Mouse (Mus musculus): ENCODE data around the gene Arl3. TPM values are rescaled to one million over a fixed set of nuclear protein-coding genes. Genes with fewer than 3 reads are reported as not detected.
A peak's percentile ranks its signal among the peaks of the same experiment; 100 is the strongest.

Arl3 gene
- total and polyA plus RNA-seq, 2 experiments from 2014 or later: 66.2 to 220 TPM

DNA sequence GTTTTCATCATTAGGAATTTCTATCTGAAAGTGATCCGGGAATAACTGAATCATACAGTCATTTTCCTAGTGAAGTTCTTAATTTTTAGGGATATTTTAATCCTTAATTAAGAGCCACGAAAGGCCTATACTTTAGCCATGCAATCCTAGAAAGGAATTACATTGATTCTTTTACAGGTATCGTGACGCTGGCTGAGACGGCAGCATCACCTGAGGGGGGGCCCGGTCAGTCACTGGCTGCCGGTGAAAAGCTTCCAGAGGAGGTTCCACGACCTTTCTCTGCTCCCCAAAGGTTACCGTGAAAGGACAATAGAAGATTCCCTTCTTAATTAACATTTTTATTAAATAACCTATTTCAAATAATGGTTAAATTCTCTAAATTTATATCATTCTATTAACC, 35.6 kb downstream of the Arl3 start:
- Histone ChIP-seq H3K27ac (no peak overlapping the region), H3K27me3 (ENCODE audit: insufficient read depth, low read length) (no peaks in the 10 kb centered on the region), H3K9me3 (ENCODE audit: low read length) (no peaks in the 10 kb centered on the region), H3K4me1 (ENCODE audit: insufficient read depth, low read length) (peaks cover 9% of the 10 kb centered on the region; the same call in 1 of the 2 replicates), H3K9ac (replicated peaks; ENCODE audit: low read length) (no peak overlapping the region), H3K36me3 (ENCODE audit: insufficient read depth, low read length) (0 out of 2 replicates have a peak, but pooled peaks cover 6% of the 10 kb centered on the region), H3K4me2 (ENCODE audit: low read depth, low read length) (no peak overlapping the region), H3K4me3 (ENCODE audit: low read length) (no peak overlapping the region)
- DNase-seq (ENCODE audit: low spot score) (no peak), ATAC-seq (no peak)
- 83% methylated on average over 9 of the region's 9 CpGs for WGBS
- TF ChIP-seq CTCF (IDR thresholded peaks at IDR 0.05; ENCODE audit: low read depth): no peak

DNA sequence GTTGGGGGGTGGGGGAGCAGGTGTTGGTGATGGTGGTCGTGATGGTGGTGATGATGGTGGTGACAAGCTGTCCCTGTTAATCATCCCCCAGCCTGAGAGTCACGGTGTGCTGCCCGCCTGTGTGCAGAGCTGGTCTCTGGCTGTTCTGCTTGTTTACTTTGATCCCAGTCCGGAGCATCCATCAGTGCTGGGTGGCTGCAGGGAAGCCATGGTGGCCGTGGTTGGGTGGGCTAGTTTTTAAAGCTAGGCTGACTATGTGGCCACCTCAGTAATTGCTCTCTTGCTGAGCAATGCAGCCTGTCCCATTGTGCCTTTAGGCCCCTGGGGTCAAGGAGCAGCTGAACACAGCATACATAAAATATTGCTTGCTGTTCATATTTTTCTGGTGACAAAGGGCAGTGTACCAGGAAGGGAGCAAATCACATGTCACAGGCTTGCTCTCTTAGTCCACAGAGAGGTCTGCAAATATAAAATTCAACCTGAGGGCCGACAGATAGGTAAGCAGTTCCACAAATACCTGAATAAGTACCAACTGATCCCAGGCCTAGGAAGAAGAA, 38.4 kb downstream of the Arl3 start:
- no peaks in the 10 kb centered on the region for H3K9me3 ChIP-seq (ENCODE audit: low read length)
- ATAC-seq: no peak
- H3K27me3 ChIP-seq (ENCODE audit: insufficient read depth, low read length): no peaks in the 10 kb centered on the region
- H3K4me2 ChIP-seq (ENCODE audit: low read depth, low read length): no peak overlapping the region
- WGBS: 37% methylated on average over 6 of the region's 6 CpGs
- H3K9ac ChIP-seq (replicated peaks; ENCODE audit: low read length): no peak overlapping the region
- no peak for DNase-seq (ENCODE audit: low spot score)
- no peak overlapping the region for H3K4me3 ChIP-seq (ENCODE audit: low read length)
- H3K4me1 ChIP-seq (ENCODE audit: insufficient read depth, low read length): peaks cover 33% of the 10 kb centered on the region
- H3K36me3 ChIP-seq (ENCODE audit: insufficient read depth, low read length): no peaks in the 10 kb centered on the region
- TF ChIP-seq CTCF (IDR thresholded peaks at IDR 0.05; ENCODE audit: low read depth): no peak
- H3K27ac ChIP-seq: no peak overlapping the region

DNA sequence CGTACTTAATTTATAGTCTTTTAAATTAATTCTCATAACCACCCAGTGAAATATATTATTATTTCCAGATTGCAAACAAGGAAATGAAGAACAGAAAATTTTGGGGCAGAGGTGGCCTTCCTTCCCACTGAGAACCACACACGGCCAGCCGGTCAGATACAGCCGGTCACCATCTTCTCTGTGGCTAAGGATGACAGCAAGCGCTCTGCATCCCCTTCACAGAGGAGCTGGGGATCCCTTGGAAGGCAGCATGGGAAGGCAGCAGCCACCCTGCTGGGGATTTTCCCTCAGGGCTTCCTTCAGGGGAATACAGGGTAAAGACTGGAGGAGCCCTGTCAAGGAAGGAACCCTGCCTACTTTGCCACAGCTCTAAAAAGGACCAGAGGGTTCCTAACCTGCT, 39.5 kb downstream of the Arl3 start:
- DNase-seq (ENCODE audit: low spot score) (no peak), ATAC-seq (no peak)
- no peaks in the 10 kb centered on the region for H3K9me3 ChIP-seq (ENCODE audit: low read length)
- no peak overlapping the region for H3K4me3 ChIP-seq (ENCODE audit: low read length)
- H3K27ac ChIP-seq: peak overlapping the region; percentile 45; the same call in 1 of the 2 replicates
- 73% methylated on average over 5 of the region's 5 CpGs for WGBS
- peaks cover 44% of the 10 kb centered on the region for H3K4me1 ChIP-seq (ENCODE audit: insufficient read depth, low read length)
- no peaks in the 10 kb centered on the region for H3K27me3 ChIP-seq (ENCODE audit: insufficient read depth, low read length)
- no peak overlapping the region for H3K4me2 ChIP-seq (ENCODE audit: low read depth, low read length)
- no peak overlapping the region for H3K9ac ChIP-seq (replicated peaks; ENCODE audit: low read length)
- H3K36me3 ChIP-seq (ENCODE audit: insufficient read depth, low read length): no peaks in the 10 kb centered on the region
- TF ChIP-seq CTCF (IDR thresholded peaks at IDR 0.05; ENCODE audit: low read depth): no peak

DNA sequence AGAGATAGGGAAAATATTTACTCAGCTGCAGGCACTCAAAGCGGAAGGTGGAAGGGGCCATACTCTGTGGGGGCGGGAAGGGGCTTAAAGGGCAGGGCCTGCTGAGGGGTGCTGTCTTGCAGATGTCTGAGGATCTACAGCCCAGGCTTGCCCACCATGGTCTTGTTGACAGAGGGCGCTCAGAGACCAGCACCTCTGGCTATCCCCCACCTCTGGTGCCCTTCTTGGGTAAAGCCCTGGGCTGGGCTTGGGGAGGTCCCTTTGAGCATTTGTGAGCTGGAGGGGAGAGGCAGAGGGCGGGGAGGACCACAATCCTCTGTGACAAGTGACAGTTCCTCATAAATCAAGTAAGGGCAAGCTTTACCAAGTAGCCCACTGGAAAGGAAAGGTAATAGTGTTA, 39.9 kb downstream of the Arl3 start:
- H3K9me3 ChIP-seq (ENCODE audit: low read length): no peaks in the 10 kb centered on the region
- no peaks in the 10 kb centered on the region for H3K36me3 ChIP-seq (ENCODE audit: insufficient read depth, low read length)
- TF ChIP-seq CTCF (IDR thresholded peaks at IDR 0.05; ENCODE audit: low read depth): no peak
- no peaks in the 10 kb centered on the region for H3K27me3 ChIP-seq (ENCODE audit: insufficient read depth, low read length)
- WGBS: 67% methylated on average over 4 of the region's 4 CpGs
- peak overlapping the region; percentile 84; the same call in 1 of the 2 replicates for H3K27ac ChIP-seq
- H3K4me1 ChIP-seq (ENCODE audit: insufficient read depth, low read length): peaks cover 47% of the 10 kb centered on the region
- 0 out of 2 replicates have a peak overlapping the region, but pooled peaks have one; percentile 17 for H3K9ac ChIP-seq (replicated peaks; ENCODE audit: low read length)
- H3K4me2 ChIP-seq (ENCODE audit: low read depth, low read length): no peak overlapping the region
- no peak overlapping the region for H3K4me3 ChIP-seq (ENCODE audit: low read length)
- ATAC-seq: no peak
- no peak for DNase-seq (ENCODE audit: low spot score)

DNA sequence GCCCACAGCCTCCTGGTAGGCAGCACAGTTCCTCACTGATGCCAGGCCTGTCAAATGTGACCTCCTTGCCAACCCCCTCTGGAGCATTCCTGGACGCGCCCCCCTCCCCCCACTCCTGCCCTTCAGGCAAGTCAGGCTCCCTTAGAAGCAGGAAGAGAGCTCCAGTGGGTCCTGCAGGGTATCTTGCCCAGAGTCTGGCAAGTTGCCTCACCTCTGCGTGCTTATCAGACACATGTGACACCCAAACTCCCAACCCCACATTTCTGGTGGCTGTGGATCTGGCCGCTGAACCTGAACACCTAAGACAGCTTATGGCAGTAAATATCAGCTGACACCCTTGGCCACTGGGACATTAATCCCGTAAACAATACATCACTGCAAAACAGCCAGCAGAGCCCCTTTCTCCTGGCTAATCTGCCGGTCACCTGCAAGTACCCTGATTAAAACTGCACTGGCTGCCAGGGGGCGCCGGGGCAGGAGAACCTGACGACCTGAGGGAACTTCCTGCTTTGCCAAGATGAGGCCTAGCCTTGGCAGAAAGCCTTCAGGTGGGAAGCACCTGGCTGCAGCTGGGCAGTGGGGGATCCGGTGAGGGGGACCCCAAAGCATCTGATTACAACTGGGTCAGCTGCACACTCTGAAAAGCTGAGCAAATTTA, 40.8 kb downstream of the Arl3 start:
- ATAC-seq (no peak), DNase-seq (ENCODE audit: low spot score) (no peak)
- H3K27ac ChIP-seq: peak overlapping the region; percentile 84
- TF ChIP-seq CTCF (IDR thresholded peaks at IDR 0.05; ENCODE audit: low read depth): no peak; the same call in 1 of the 2 replicates
- H3K4me1 ChIP-seq (ENCODE audit: insufficient read depth, low read length): peaks cover 47% of the 10 kb centered on the region
- H3K9ac ChIP-seq (replicated peaks; ENCODE audit: low read length): no peak overlapping the region
- H3K4me3 ChIP-seq (ENCODE audit: low read length): no peak overlapping the region
- 0 out of 2 replicates have a peak overlapping the region, but pooled peaks have one; percentile 18 for H3K4me2 ChIP-seq (ENCODE audit: low read depth, low read length)
- H3K36me3 ChIP-seq (ENCODE audit: insufficient read depth, low read length): no peaks in the 10 kb centered on the region
- WGBS: 13% methylated on average over 10 of the region's 10 CpGs
- H3K27me3 ChIP-seq (ENCODE audit: insufficient read depth, low read length): no peaks in the 10 kb centered on the region
- H3K9me3 ChIP-seq (ENCODE audit: low read length): no peaks in the 10 kb centered on the region

DNA sequence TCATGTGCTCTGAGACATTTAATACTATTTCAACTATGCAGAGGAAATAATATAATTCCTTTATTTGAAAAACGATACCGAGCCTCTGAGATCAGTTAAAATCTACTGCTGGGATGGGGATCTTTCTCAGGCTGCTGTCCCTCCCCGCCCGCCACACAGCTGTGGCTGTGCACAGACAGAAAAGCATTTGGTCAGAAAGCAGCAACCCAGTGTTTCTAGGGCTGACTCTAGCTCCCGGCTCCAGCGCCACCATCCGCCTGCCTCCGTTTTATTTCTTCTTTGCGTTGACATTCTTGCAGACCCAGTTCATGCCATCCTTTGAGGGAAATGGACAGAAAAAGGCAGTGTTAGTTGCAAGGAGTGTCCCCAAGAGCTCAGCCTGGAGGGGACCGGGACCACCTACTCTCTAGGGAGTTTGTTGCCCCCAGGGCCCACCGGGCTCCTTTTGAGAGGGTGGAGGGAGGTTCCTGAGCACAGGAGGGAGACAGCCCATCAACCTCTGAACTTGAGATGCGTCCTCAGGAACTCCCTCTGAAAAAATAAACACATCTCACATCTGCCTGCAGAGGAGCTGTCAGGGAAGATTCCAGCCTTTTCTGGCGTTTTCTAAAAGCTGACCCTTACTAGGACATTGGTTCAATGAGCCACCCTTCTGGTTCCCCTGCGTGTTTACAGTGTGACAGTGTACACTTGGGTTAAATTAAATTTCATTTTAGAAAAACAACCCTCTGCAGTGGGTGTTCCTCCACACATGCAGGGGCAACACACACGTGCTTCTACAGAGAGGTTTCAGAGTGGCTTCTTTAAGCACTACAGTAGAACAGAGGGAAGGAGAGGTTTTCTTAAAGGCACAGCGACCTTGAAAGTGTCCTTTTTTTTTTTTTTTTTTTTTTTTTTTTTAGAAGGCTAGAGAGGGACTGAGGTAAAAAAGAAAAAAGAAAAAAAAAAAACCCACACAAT, 41.6 kb downstream of the Arl3 start:
- peak; percentile 61 for DNase-seq (ENCODE audit: low spot score)
- H3K4me3 ChIP-seq (ENCODE audit: low read length): no peak overlapping the region
- no peak for ATAC-seq
- peak overlapping the region; percentile 84; the same call in 1 of the 2 replicates for H3K27ac ChIP-seq
- no peaks in the 10 kb centered on the region for H3K36me3 ChIP-seq (ENCODE audit: insufficient read depth, low read length)
- WGBS: 9% methylated on average over 16 of the region's 16 CpGs
- no peaks in the 10 kb centered on the region for H3K9me3 ChIP-seq (ENCODE audit: low read length)
- H3K4me2 ChIP-seq (ENCODE audit: low read depth, low read length): peak overlapping the region; percentile 28; the same call in 1 of the 2 replicates
- peak; percentile 37 for TF ChIP-seq CTCF (IDR thresholded peaks at IDR 0.05; ENCODE audit: low read depth)
- no peaks in the 10 kb centered on the region for H3K27me3 ChIP-seq (ENCODE audit: insufficient read depth, low read length)
- H3K4me1 ChIP-seq (ENCODE audit: insufficient read depth, low read length): peaks cover 47% of the 10 kb centered on the region
- no peak overlapping the region; the same call in 1 of the 2 replicates for H3K9ac ChIP-seq (replicated peaks; ENCODE audit: low read length)

Data from hindbrain, postnatal 0 days (tissue).